Mouse (Mus musculus): ENCODE results near the gene Pcolce2.

GRCm38 (mm10) chr9:95639919-95640318, 2.5 kb downstream of the Pcolce2 start:
- no peak for TF ChIP-seq CTCF (IDR thresholded peaks at IDR 0.05; ENCODE audit: insufficient read depth, low read length)
- no peak for TF ChIP-seq POLR2A (IDR thresholded peaks at IDR 0.05; ENCODE audit: borderline replicate concordance, extremely low read depth, low read depth, low read length)

Measured in lung, adult 2 months (tissue).